In genomic region chr1:73920701-73921100, GRCm38 (mm10) we compare ENCODE assay signal across 15 mouse cellular contexts.
DNase-seq lines count a peak whose midpoint lies in the region; ATAC-seq lines count a peak whose summit lies in the region.
"Had no signal": no experiment of that assay in that cellular context is flagged by ENCODE, and none has a peak within 500 bp of the region (broad histone marks: within the 10 kb centered on the region; RNA-seq: fewer than 3 reads in every experiment).

No protein-coding gene starts in this region.

- H3K9me3 ChIP-seq in heart, embryonic 13.5 days = no peaks in the 10 kb centered on the region
- H3K9me3 ChIP-seq: hindbrain, embryonic 15.5 days; liver, embryonic 15.5 days; midbrain, embryonic 13.5 days had no signal

- H3K27ac ChIP-seq in heart, embryonic 13.5 days (replicated peaks) = peak overlapping the region; percentile 89
- H3K27ac ChIP-seq: hindbrain, embryonic 15.5 days; liver, embryonic 15.5 days; macrophage; midbrain, embryonic 13.5 days had no signal

- H3K9ac ChIP-seq in heart, embryonic 13.5 days = no peak overlapping the region
- H3K9ac ChIP-seq: hindbrain, embryonic 15.5 days; liver, embryonic 15.5 days; midbrain, embryonic 13.5 days had no signal

- intact Hi-C loops in heart, postnatal 14 days (cut with DNase I) = loop anchor here (5.0 kb wide), 1 partner anchor 42 kb away; no protein-coding TSS in a partner anchor

- H3K4me3 ChIP-seq in heart, embryonic 13.5 days = no peak overlapping the region
- H3K4me3 ChIP-seq: hindbrain, embryonic 15.5 days; liver, embryonic 15.5 days; midbrain, embryonic 13.5 days had no signal

- 89% methylated on average over 8 of the region's 8 CpGs for WGBS in heart, embryonic 13.5 days

- ATAC-seq in heart, embryonic 13.5 days (ENCODE audit: extremely low read depth, insufficient number of reproducible peaks, low FRiP score, low TSS enrichment) = no peak
- ATAC-seq: midbrain, embryonic 13.5 days had no signal

- H3K27me3 ChIP-seq in heart, embryonic 13.5 days (replicated peaks) = no peaks in the 10 kb centered on the region
- H3K27me3 ChIP-seq: hindbrain, embryonic 15.5 days; liver, embryonic 15.5 days; midbrain, embryonic 13.5 days had no signal

- no peak overlapping the region for H3K4me2 ChIP-seq in heart, embryonic 13.5 days
- H3K4me2 ChIP-seq: hindbrain, embryonic 15.5 days; liver, embryonic 15.5 days; midbrain, embryonic 13.5 days had no signal

- no peak for DNase-seq in heart, adult 18-20 months
- peak; percentile 1 for DNase-seq in lung, postnatal 10 days
- no peak for DNase-seq in lung, postnatal 25 days (ENCODE audit: low spot score)
- peak; percentile 5 for DNase-seq in gastrocnemius, postnatal 25 days
- peak; percentile 0 to 1 for DNase-seq in heart, postnatal 14 days
- DNase-seq in urinary bladder, postnatal 36 days (ENCODE audit: low spot score in 2 of 2) = no peak
- DNase-seq: cerebellum, postnatal 14 days; embryo, embryonic 11 days; kidney, adult 11 months; retina, postnatal 1 day had no signal

- peaks cover 100% of the 10 kb centered on the region for H3K36me3 ChIP-seq in heart, embryonic 13.5 days
- H3K36me3 ChIP-seq: hindbrain, embryonic 15.5 days had no signal

- peaks cover 77% of the 10 kb centered on the region for H3K4me1 ChIP-seq in heart, embryonic 13.5 days
- H3K4me1 ChIP-seq: liver, embryonic 15.5 days; midbrain, embryonic 13.5 days had no signal

Comparison
In these comparisons a context has a peak if more than half of its experiments do, and no peak if none do; other contexts are left out.
1. DNase-seq: peak in lung, postnatal 10 days (single experiment), gastrocnemius, postnatal 25 days (single experiment) and heart, postnatal 14 days (2 of 2); none in heart, adult 18-20 months (0 of 2), lung, postnatal 25 days (single experiment) and urinary bladder, postnatal 36 days (0 of 2).